ENCODE assay signal across 8 mouse cellular contexts in the genomic region with DNA sequence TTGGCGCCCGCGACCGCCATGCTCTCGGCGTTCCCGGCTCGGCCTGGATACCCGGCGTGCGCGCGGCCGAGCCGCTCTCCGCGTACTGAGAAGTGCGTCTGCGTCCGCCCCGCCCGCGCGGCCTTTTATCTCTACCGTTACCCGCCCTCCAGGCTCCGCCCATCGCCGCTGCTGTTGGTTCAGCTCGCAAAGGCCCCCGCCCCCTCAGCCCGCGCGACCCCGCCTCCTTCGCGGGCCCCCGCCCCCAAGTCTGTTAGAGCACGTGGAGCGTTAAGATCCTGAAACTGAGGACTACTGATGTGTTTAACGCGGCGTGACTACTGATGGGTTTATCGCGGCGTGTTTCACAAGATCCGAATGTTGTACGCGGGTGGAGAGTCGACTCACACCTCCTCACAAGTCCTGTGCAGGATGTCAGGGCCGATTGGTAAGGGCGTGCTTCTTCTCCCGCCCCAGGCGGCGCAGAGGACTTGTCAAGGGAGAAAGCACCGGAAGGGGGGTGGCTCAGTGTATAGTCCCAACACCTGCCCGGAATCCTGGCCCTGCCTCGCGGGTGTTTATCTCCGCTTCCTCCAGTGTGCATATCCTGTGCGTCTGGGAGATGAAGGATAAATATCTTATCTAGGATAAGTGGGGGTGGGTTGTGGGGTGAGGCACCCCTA. TPM values are rescaled to one million over a fixed set of nuclear protein-coding genes. Genes with fewer than 3 reads are reported as not detected.
A peak's percentile ranks its signal among the peaks of the same experiment; 100 is the strongest.
DNase-seq lines count a peak whose midpoint lies in the region; ATAC-seq and TF ChIP-seq lines count a peak whose summit lies in the region.

A gene (minus strand): TSS at position 108 of the 662 bp plus-strand sequence.

- peak within 1 kb of the TSS; percentile 94 for H3K4me3 ChIP-seq in ES-Bruce4 (ENCODE audit: low read depth, low read length)
- peak within 1 kb of the TSS; percentile 75 for H3K4me3 ChIP-seq in forebrain, embryonic 14.5 days (ENCODE audit: low read depth, low read length)
- peak within 1 kb of the TSS; percentile 85 for H3K4me3 ChIP-seq in neural tube, embryonic 15.5 days (replicated peaks)

- DNase-seq in forebrain, embryonic 14.5 days (ENCODE audit: low spot score) = peak; percentile 99
- peak; percentile 97 to 98 for DNase-seq in heart, postnatal 14 days
- DNase-seq in layer of hippocampus, adult 11-12 months (ENCODE audit: low spot score) = peak; percentile 95
- DNase-seq in lung, adult 18-20 months = peak; percentile 96 to 97
- DNase-seq in testis, postnatal 14 days (ENCODE audit: low spot score) = peak; percentile 95

- H3K27ac ChIP-seq in ES-Bruce4 (ENCODE audit: insufficient read depth, low read length) = peak within 1 kb of the TSS; percentile 52
- H3K27ac ChIP-seq in forebrain, embryonic 14.5 days (ENCODE audit: low read depth, low read length) = peak within 1 kb of the TSS; percentile 36; the same call in 1 of the 2 replicates
- H3K27ac ChIP-seq in neural tube, embryonic 15.5 days (replicated peaks) = peak within 1 kb of the TSS; percentile 76

- H3K4me2 ChIP-seq in forebrain, embryonic 14.5 days (ENCODE audit: low read length) = peak within 1 kb of the TSS; percentile 95
- peak within 1 kb of the TSS; percentile 98 for H3K4me2 ChIP-seq in neural tube, embryonic 15.5 days

- peak; percentile 74 for ATAC-seq in cerebellum, adult (ENCODE audit: insufficient number of reproducible peaks, low FRiP score, low TSS enrichment)
- peak; percentile 95 for ATAC-seq in forebrain, embryonic 14.5 days
- ATAC-seq in neural tube, embryonic 15.5 days (ENCODE audit: low FRiP score) = peak; percentile 94

- TF ChIP-seq POLR2A in ES-Bruce4 (IDR thresholded peaks at IDR 0.05; ENCODE audit: insufficient read depth, low read length) = peak; percentile 72

- no peaks in the 10 kb centered on the region for H3K9me3 ChIP-seq in ES-Bruce4 (replicated peaks; ENCODE audit: control insufficient read depth, insufficient read depth, low read length, poor library complexity, severe bottlenecking)
- H3K9me3 ChIP-seq in forebrain, embryonic 14.5 days (replicated peaks; ENCODE audit: control insufficient read depth, low read length) = no peaks in the 10 kb centered on the region
- no peaks in the 10 kb centered on the region for H3K9me3 ChIP-seq in neural tube, embryonic 15.5 days (replicated peaks)

- intact Hi-C loops in heart, postnatal 14 days (cut with DNase I) = no loop called here

- H3K36me3 ChIP-seq in ES-Bruce4 (ENCODE audit: control insufficient read depth, insufficient read depth, low read length, poor library complexity, severe bottlenecking) = peaks cover 14% of the 10 kb centered on the region
- H3K36me3 ChIP-seq in forebrain, embryonic 14.5 days (ENCODE audit: control insufficient read depth, insufficient read depth, low read length) = no peaks in the 10 kb centered on the region
- no peaks in the 10 kb centered on the region for H3K36me3 ChIP-seq in neural tube, embryonic 15.5 days

- H3K27me3 ChIP-seq in ES-Bruce4 (ENCODE audit: control insufficient read depth, insufficient read depth, low read length, poor library complexity, severe bottlenecking) = no peaks in the 10 kb centered on the region
- no peaks in the 10 kb centered on the region; the same call in 1 of the 2 replicates for H3K27me3 ChIP-seq in forebrain, embryonic 14.5 days (replicated peaks; ENCODE audit: control insufficient read depth, insufficient read depth, low read length)
- peaks cover 5% of the 10 kb centered on the region; the same call in 1 of the 2 replicates for H3K27me3 ChIP-seq in neural tube, embryonic 15.5 days (replicated peaks)

- peaks cover 6% of the 10 kb centered on the region for H3K4me1 ChIP-seq in ES-Bruce4 (ENCODE audit: control insufficient read depth, insufficient read depth, low read length)
- H3K4me1 ChIP-seq in forebrain, embryonic 14.5 days (ENCODE audit: control insufficient read depth, insufficient read depth, low read length) = peaks cover 18% of the 10 kb centered on the region
- peaks cover 38% of the 10 kb centered on the region for H3K4me1 ChIP-seq in neural tube, embryonic 15.5 days

- peak; percentile 82 for TF ChIP-seq EP300 in ES-Bruce4 (IDR thresholded peaks at IDR 0.05; ENCODE audit: insufficient read depth, low read depth, low read length)

- WGBS in forebrain, embryonic 14.5 days = under 1% methylated on average over 43 of the region's 61 CpGs
- under 1% methylated on average over 60 of the region's 61 CpGs for WGBS in neural tube, embryonic 15.5 days

- H3K9ac ChIP-seq in ES-Bruce4 (ENCODE audit: low read depth, poor library complexity, severe bottlenecking) = peak within 1 kb of the TSS; percentile 67
- H3K9ac ChIP-seq in forebrain, embryonic 14.5 days (ENCODE audit: low read length) = peak within 1 kb of the TSS; percentile 74
- peak within 1 kb of the TSS; percentile 70 for H3K9ac ChIP-seq in neural tube, embryonic 15.5 days (replicated peaks)

- no peak for TF ChIP-seq CTCF in ES-Bruce4 (IDR thresholded peaks at IDR 0.05; ENCODE audit: low read depth, low read length)

RNA-seq across cellular contexts. Expression of the gene that starts here (rescaled TPM):
- polyA plus RNA-seq in ES-Bruce4 (2011; ENCODE audit: insufficient read depth, insufficient read length, low read depth, missing spikeins) = 80.8 and 85.4 TPM in 2 replicates
- 37.9 and 39.7 TPM in 2 replicates for polyA plus RNA-seq in forebrain, embryonic 14.5 days (2014; fragmentation: Nextera tagmentation; extraction: Ambion mirVana)
- total RNA-seq in heart, postnatal 14 days (2021) = 1 to 10 TPM; 6.7 to 7.0 TPM
- 39.6 and 41.1 TPM in 2 replicates for polyA plus RNA-seq in neural tube, embryonic 15.5 days (2015; fragmentation: Nextera tagmentation; extraction: Ambion mirVana)

Comparison
In these comparisons a context has a peak if more than half of its experiments do, and no peak if none do; other contexts are left out.
1. Peak in every context shown above with its lines: DNase-seq, ATAC-seq, H3K4me3 ChIP-seq and H3K27ac ChIP-seq.